Mouse (Mus musculus) hindbrain, embryonic 12.5 days (tissue): ENCODE results near the gene Anks4b. TPM values are rescaled to one million over a fixed set of nuclear protein-coding genes. Genes with fewer than 3 reads are reported as not detected.

Source experiments
- ATAC-seq: fragments of 200-750 bp; cut with Nextera tagmentation; 2 replicates; pipeline ENCODE4 v1.8.0; 2017; ENCODE audit warnings: moderate TSS enrichment; ENCODE audit not compliant: low FRiP score
- H3K27ac ChIP-seq: fragments of 300-500 bp; sonication (generic); 2 replicates; pipeline ENCODE4 v1.5.1; 2016; ENCODE audit warnings: mild to moderate bottlenecking
- H3K27me3 ChIP-seq: fragments of 300-500 bp; sonication (generic); 2 replicates; pipeline ENCODE4 v1.6.1; 2016; ENCODE audit warnings: mild to moderate bottlenecking
- H3K36me3 ChIP-seq: fragments of 300-500 bp; sonication (generic); 2 replicates; pipeline ENCODE4 v1.6.1; 2016; ENCODE audit warnings: mild to moderate bottlenecking
- H3K4me1 ChIP-seq: fragments of 300-500 bp; sonication (generic); 2 replicates; pipeline ENCODE4 v1.6.1; 2016
- H3K4me2 ChIP-seq: fragments of 300-500 bp; sonication (generic); replicated peaks from 2 replicates; pipeline ENCODE4 v1.6.1; 2016; ENCODE audit warnings: mild to moderate bottlenecking
- H3K4me3 ChIP-seq: fragments of 300-500 bp; sonication (generic); 2 replicates; pipeline ENCODE4 v1.5.1; 2016; ENCODE audit warnings: mild to moderate bottlenecking
- H3K9ac ChIP-seq: fragments of 300-500 bp; sonication (generic); 2 replicates; pipeline ENCODE4 v1.6.1; 2016; ENCODE audit warnings: mild to moderate bottlenecking, moderate library complexity
- H3K9me3 ChIP-seq: fragments of 300-500 bp; sonication (generic); replicated peaks from 2 replicates; pipeline ENCODE4 v1.6.1; 2016; ENCODE audit warnings: mild to moderate bottlenecking
- WGBS: fragments of 180-500 bp; shearing (Covaris S2); methylation state at CpG from one replicate; pipeline ENCODE4 v1.1.7; 2016; 5-methylcytosine and 5-hydroxymethylcytosine counted together
- polyA plus RNA-seq: library from polyadenylated mRNA; unstranded; fragments of >200 nt; fragmentation: Nextera tagmentation; extraction: Ambion mirVana; gene quantifications from 2 replicates; pipeline ENCODE4 v1.2.1, GENCODE M21; 2016

Anks4b gene
- not detected in 2 replicates for polyA plus RNA-seq

- no peak within 1 kb of the TSS for H3K4me2 ChIP-seq
- H3K4me1 ChIP-seq = no peaks in the 10 kb centered on the region
- H3K27ac ChIP-seq = no peak within 1 kb of the TSS
- WGBS = 85% methylated on average over 10 of the region's 10 CpGs
- H3K27me3 ChIP-seq = no peaks in the 10 kb centered on the region
- no peak for ATAC-seq
- no peak within 1 kb of the TSS for H3K9ac ChIP-seq
- H3K9me3 ChIP-seq = no peaks in the 10 kb centered on the region
- no peaks in the 10 kb centered on the region for H3K36me3 ChIP-seq
- no peak within 1 kb of the TSS for H3K4me3 ChIP-seq
These were observed at the start of gene Anks4b for GRCm38 (mm10) chr7:120173603-120174244. Anks4b (plus strand) TSS chr7:120173858.

- peaks cover 19% of the 10 kb centered on the region for H3K4me1 ChIP-seq
- no peaks in the 10 kb centered on the region for H3K9me3 ChIP-seq
- H3K4me2 ChIP-seq = no peak overlapping the region
- no peak overlapping the region for H3K9ac ChIP-seq
- WGBS = 2% methylated on average over 3 of the region's 3 CpGs
- no peak overlapping the region for H3K4me3 ChIP-seq
- ATAC-seq = peak; percentile 82
- H3K27me3 ChIP-seq = no peaks in the 10 kb centered on the region
- H3K36me3 ChIP-seq = no peaks in the 10 kb centered on the region
- H3K27ac ChIP-seq = no peak overlapping the region
These were observed 48.8 kb upstream of the Anks4b start for GRCm38 (mm10) chr7:120124844-120125243.

- H3K4me1 ChIP-seq = peaks cover 19% of the 10 kb centered on the region
- H3K27me3 ChIP-seq = no peaks in the 10 kb centered on the region
- no peak overlapping the region for H3K4me3 ChIP-seq
- no peak overlapping the region for H3K9ac ChIP-seq
- ATAC-seq = no peak
- H3K27ac ChIP-seq = peak overlapping the region; percentile 23; the same call in 1 of the 2 replicates
- no peak overlapping the region for H3K4me2 ChIP-seq
- 20% methylated on average over 5 of the region's 5 CpGs for WGBS
- no peaks in the 10 kb centered on the region for H3K36me3 ChIP-seq
- no peaks in the 10 kb centered on the region for H3K9me3 ChIP-seq
These were observed 46.5 kb upstream of the Anks4b start for GRCm38 (mm10) chr7:120126976-120127685.

GRCm38 (mm10) chr7:120127686-120128059 is 46.0 kb upstream of the Anks4b start:
- no peak for ATAC-seq
- no peaks in the 10 kb centered on the region for H3K9me3 ChIP-seq
- 56% methylated on average over 4 of the region's 4 CpGs for WGBS
- peaks cover 19% of the 10 kb centered on the region for H3K4me1 ChIP-seq
- no peak overlapping the region for H3K4me2 ChIP-seq
- no peaks in the 10 kb centered on the region for H3K27me3 ChIP-seq
- no peaks in the 10 kb centered on the region for H3K36me3 ChIP-seq
- no peak overlapping the region for H3K9ac ChIP-seq
- H3K27ac ChIP-seq = no peak overlapping the region; the same call in 1 of the 2 replicates
- H3K4me3 ChIP-seq = no peak overlapping the region

- H3K4me1 ChIP-seq = peaks cover 19% of the 10 kb centered on the region
- H3K4me3 ChIP-seq = no peak overlapping the region
- no peak overlapping the region for H3K27ac ChIP-seq
- 65% methylated on average over 4 of the region's 4 CpGs for WGBS
- H3K9me3 ChIP-seq = no peaks in the 10 kb centered on the region
- H3K4me2 ChIP-seq = no peak overlapping the region
- H3K36me3 ChIP-seq = no peaks in the 10 kb centered on the region
- no peaks in the 10 kb centered on the region for H3K27me3 ChIP-seq
- no peak overlapping the region for H3K9ac ChIP-seq
- no peak for ATAC-seq
These were observed 44.7 kb upstream of the Anks4b start for GRCm38 (mm10) chr7:120128951-120129350.

- Histone ChIP-seq H3K27me3 (no peaks in the 10 kb centered on the region), H3K9ac (no peak overlapping the region), H3K4me3 (no peak overlapping the region), H3K4me2 (no peak overlapping the region), H3K36me3 (no peaks in the 10 kb centered on the region), H3K9me3 (no peaks in the 10 kb centered on the region), H3K27ac (no peak overlapping the region), H3K4me1 (no peaks in the 10 kb centered on the region)
- 75% methylated on average over 1 of the region's 1 CpGs for WGBS
- no peak for ATAC-seq
These were observed 30.9 kb upstream of the Anks4b start for GRCm38 (mm10) chr7:120142743-120143142.

GRCm38 (mm10) chr7:120145191-120145590 is 28.5 kb upstream of the Anks4b start, which contains the start of gene Zp2:
Zp2 (minus strand) TSS chr7:120145291.
- peaks cover 2% of the 10 kb centered on the region; the same call in 1 of the 2 replicates for H3K4me1 ChIP-seq
- no peak within 1 kb of the TSS for H3K27ac ChIP-seq
- H3K36me3 ChIP-seq = no peaks in the 10 kb centered on the region
- no peaks in the 10 kb centered on the region for H3K27me3 ChIP-seq
- no peak for ATAC-seq
- no peaks in the 10 kb centered on the region for H3K9me3 ChIP-seq
- no peak within 1 kb of the TSS for H3K4me2 ChIP-seq
- WGBS = 79% methylated on average over 9 of the region's 9 CpGs
- H3K9ac ChIP-seq = no peak within 1 kb of the TSS
- H3K4me3 ChIP-seq = no peak within 1 kb of the TSS

- no peak for ATAC-seq
- Histone ChIP-seq H3K4me2 (no peak overlapping the region), H3K27ac (no peak overlapping the region), H3K4me1 (peaks cover 5% of the 10 kb centered on the region; the same call in 1 of the 2 replicates), H3K36me3 (no peaks in the 10 kb centered on the region), H3K27me3 (no peaks in the 10 kb centered on the region), H3K4me3 (no peak overlapping the region), H3K9me3 (no peaks in the 10 kb centered on the region), H3K9ac (no peak overlapping the region)
- 11% methylated on average over 3 of the region's 3 CpGs for WGBS
These were observed 23.4 kb upstream of the Anks4b start for GRCm38 (mm10) chr7:120150257-120150656.

GRCm38 (mm10) chr7:120150898-120151297 is 22.8 kb upstream of the Anks4b start:
- H3K4me1 ChIP-seq = peaks cover 5% of the 10 kb centered on the region; the same call in 1 of the 2 replicates
- H3K9me3 ChIP-seq = no peaks in the 10 kb centered on the region
- ATAC-seq = no peak
- H3K4me2 ChIP-seq = no peak overlapping the region
- no peak overlapping the region for H3K9ac ChIP-seq
- H3K4me3 ChIP-seq = no peak overlapping the region
- H3K36me3 ChIP-seq = no peaks in the 10 kb centered on the region
- WGBS = 87% methylated on average over 2 of the region's 2 CpGs
- H3K27me3 ChIP-seq = no peaks in the 10 kb centered on the region
- H3K27ac ChIP-seq = no peak overlapping the region

GRCm38 (mm10) chr7:120156841-120157409 is 16.7 kb upstream of the Anks4b start:
- no peak overlapping the region for H3K9ac ChIP-seq
- H3K27ac ChIP-seq = no peak overlapping the region
- no peak overlapping the region for H3K4me2 ChIP-seq
- no peaks in the 10 kb centered on the region for H3K27me3 ChIP-seq
- H3K4me3 ChIP-seq = no peak overlapping the region
- peaks cover 17% of the 10 kb centered on the region for H3K4me1 ChIP-seq
- no peak for ATAC-seq
- WGBS = 11% methylated on average over 2 of the region's 2 CpGs
- no peaks in the 10 kb centered on the region for H3K36me3 ChIP-seq
- H3K9me3 ChIP-seq = no peaks in the 10 kb centered on the region

GRCm38 (mm10) chr7:120157575-120158061 is 16.0 kb upstream of the Anks4b start:
- no peak overlapping the region for H3K4me2 ChIP-seq
- WGBS = 34% methylated on average over 5 of the region's 5 CpGs
- no peak overlapping the region for H3K9ac ChIP-seq
- ATAC-seq = peak; percentile 76
- H3K27ac ChIP-seq = no peak overlapping the region; the same call in 1 of the 2 replicates
- no peak overlapping the region for H3K4me3 ChIP-seq
- H3K27me3 ChIP-seq = no peaks in the 10 kb centered on the region
- peaks cover 17% of the 10 kb centered on the region for H3K4me1 ChIP-seq
- H3K36me3 ChIP-seq = no peaks in the 10 kb centered on the region
- no peaks in the 10 kb centered on the region for H3K9me3 ChIP-seq

- 36% methylated on average over 4 of the region's 4 CpGs for WGBS
These were observed 15.5 kb upstream of the Anks4b start for GRCm38 (mm10) chr7:120158121-120158613.

More at GRCm38 (mm10) chr7:120158121-120158613, 15.5 kb upstream of the Anks4b start:
- Histone ChIP-seq H3K9ac (no peak overlapping the region), H3K36me3 (no peaks in the 10 kb centered on the region), H3K27ac (no peak overlapping the region), H3K9me3 (no peaks in the 10 kb centered on the region), H3K4me2 (no peak overlapping the region), H3K4me3 (no peak overlapping the region), H3K27me3 (no peaks in the 10 kb centered on the region), H3K4me1 (peaks cover 17% of the 10 kb centered on the region)
- ATAC-seq = peak; percentile 53; the same call in 1 of the 2 replicates
